Mouse (Mus musculus): ENCODE results near the gene Odam. TPM values are rescaled to one million over a fixed set of nuclear protein-coding genes. Genes with fewer than 3 reads are reported as not detected.

Gene Odam
- not detected in 2 replicates for polyA plus RNA-seq (2016; fragmentation: Nextera tagmentation; extraction: Ambion mirVana)

- Histone ChIP-seq H3K27me3 (ENCODE audit: insufficient read depth, poor library complexity, severe bottlenecking) (no peaks in the 10 kb centered on the region), H3K27ac (no peak within 1 kb of the TSS), H3K9me3 (no peaks in the 10 kb centered on the region), H3K36me3 (no peaks in the 10 kb centered on the region), H3K4me3 (no peak within 1 kb of the TSS), H3K4me1 (no peaks in the 10 kb centered on the region)
- WGBS: 88% methylated on average over 1 of the region's 1 CpGs
- no peak for DNase-seq (ENCODE audit: low spot score)
These were observed at the start of gene Odam for GRCm38 (mm10) chr5:87884729-87885128. Gene Odam, plus strand, starts transcription at chr5:87885029.

- no peak overlapping the region for H3K27ac ChIP-seq
- no peak for DNase-seq (ENCODE audit: low spot score)
- WGBS: 75% methylated on average over 3 of the region's 3 CpGs
- no peaks in the 10 kb centered on the region for H3K36me3 ChIP-seq
- no peaks in the 10 kb centered on the region for H3K27me3 ChIP-seq (ENCODE audit: insufficient read depth, poor library complexity, severe bottlenecking)
- H3K4me1 ChIP-seq: no peaks in the 10 kb centered on the region
- no peaks in the 10 kb centered on the region for H3K9me3 ChIP-seq
- H3K4me3 ChIP-seq: no peak overlapping the region
These were observed 29.6 kb upstream of the Odam start for GRCm38 (mm10) chr5:87855136-87855716.

GRCm38 (mm10) chr5:87870084-87870483 is 14.7 kb upstream of the Odam start:
- Histone ChIP-seq H3K4me1 (no peaks in the 10 kb centered on the region), H3K27me3 (ENCODE audit: insufficient read depth, poor library complexity, severe bottlenecking) (no peaks in the 10 kb centered on the region), H3K9me3 (no peaks in the 10 kb centered on the region), H3K27ac (no peak overlapping the region), H3K4me3 (no peak overlapping the region), H3K36me3 (no peaks in the 10 kb centered on the region)
- 80% methylated on average over 2 of the region's 2 CpGs for WGBS
- DNase-seq (ENCODE audit: low spot score): no peak

- WGBS: 32% methylated on average over 4 of the region's 4 CpGs
- no peak overlapping the region for H3K4me3 ChIP-seq
These were observed 13.4 kb upstream of the Odam start for GRCm38 (mm10) chr5:87871423-87871822.

GRCm38 (mm10) chr5:87925372-87925771 is 40.5 kb downstream of the Odam start, which contains the start of gene Csn3:
Gene Csn3, plus strand, starts transcription at chr5:87925579.
- Histone ChIP-seq H3K4me3 (no peak within 1 kb of the TSS), H3K27ac (no peak within 1 kb of the TSS), H3K4me1 (no peaks in the 10 kb centered on the region), H3K27me3 (ENCODE audit: insufficient read depth, poor library complexity, severe bottlenecking) (no peaks in the 10 kb centered on the region), H3K36me3 (no peaks in the 10 kb centered on the region), H3K9me3 (no peaks in the 10 kb centered on the region)
- 41% methylated on average over 5 of the region's 5 CpGs for WGBS
- DNase-seq (ENCODE audit: low spot score): no peak

More at GRCm38 (mm10) chr5:87871423-87871822, 13.4 kb upstream of the Odam start:
- H3K9me3 ChIP-seq: no peaks in the 10 kb centered on the region
- H3K36me3 ChIP-seq: no peaks in the 10 kb centered on the region
- H3K27ac ChIP-seq: no peak overlapping the region
- no peaks in the 10 kb centered on the region for H3K27me3 ChIP-seq (ENCODE audit: insufficient read depth, poor library complexity, severe bottlenecking)
- no peak for DNase-seq (ENCODE audit: low spot score)
- H3K4me1 ChIP-seq: no peaks in the 10 kb centered on the region

GRCm38 (mm10) chr5:87931603-87932002 is 46.8 kb downstream of the Odam start:
- no peak for DNase-seq (ENCODE audit: low spot score)
- Histone ChIP-seq H3K4me1 (no peaks in the 10 kb centered on the region), H3K9me3 (no peaks in the 10 kb centered on the region), H3K4me3 (no peak overlapping the region), H3K36me3 (no peaks in the 10 kb centered on the region), H3K27ac (no peak overlapping the region), H3K27me3 (ENCODE audit: insufficient read depth, poor library complexity, severe bottlenecking) (no peaks in the 10 kb centered on the region)
- 68% methylated on average over 1 of the region's 1 CpGs for WGBS

- DNase-seq (ENCODE audit: low spot score): no peak
- 44% methylated on average over 3 of the region's 3 CpGs for WGBS
- H3K4me3 ChIP-seq: no peak overlapping the region
These were observed 55.9 kb downstream of the Odam start for GRCm38 (mm10) chr5:87940752-87941151.

GRCm38 (mm10) chr5:87942515-87942914 is 57.7 kb downstream of the Odam start:
- no peak overlapping the region for H3K27ac ChIP-seq
- H3K27me3 ChIP-seq (ENCODE audit: insufficient read depth, poor library complexity, severe bottlenecking): no peaks in the 10 kb centered on the region
- DNase-seq (ENCODE audit: low spot score): no peak
- H3K4me3 ChIP-seq: no peak overlapping the region
- no peaks in the 10 kb centered on the region for H3K36me3 ChIP-seq
- no peaks in the 10 kb centered on the region for H3K4me1 ChIP-seq
- no peaks in the 10 kb centered on the region for H3K9me3 ChIP-seq

More at GRCm38 (mm10) chr5:87940752-87941151, 55.9 kb downstream of the Odam start:
- no peak overlapping the region for H3K27ac ChIP-seq
- no peaks in the 10 kb centered on the region for H3K36me3 ChIP-seq
- no peaks in the 10 kb centered on the region for H3K27me3 ChIP-seq (ENCODE audit: insufficient read depth, poor library complexity, severe bottlenecking)
- H3K4me1 ChIP-seq: no peaks in the 10 kb centered on the region
- no peaks in the 10 kb centered on the region for H3K9me3 ChIP-seq

Other genes starting within 250 kb of the Odam start
- gene Csn1s1, start 218.8 kb upstream of the Odam start, polyA plus RNA-seq (2016; fragmentation: Nextera tagmentation; extraction: Ambion mirVana): not detected in 2 replicates
- gene Csn2, start 185.4 kb upstream of the Odam start, polyA plus RNA-seq (2016; fragmentation: Nextera tagmentation; extraction: Ambion mirVana): not detected in 2 replicates
- gene Csn1s2a, start 110.5 kb upstream of the Odam start, polyA plus RNA-seq (2016; fragmentation: Nextera tagmentation; extraction: Ambion mirVana): not detected in 2 replicates
- not detected in 2 replicates for gene Csn1s2b, start 76.9 kb upstream of the Odam start, polyA plus RNA-seq (2016; fragmentation: Nextera tagmentation; extraction: Ambion mirVana)
- gene Prr27, start 59.3 kb upstream of the Odam start, polyA plus RNA-seq (2016; fragmentation: Nextera tagmentation; extraction: Ambion mirVana): not detected in 2 replicates
- gene Csn3, start 40.5 kb downstream of the Odam start, polyA plus RNA-seq (2016; fragmentation: Nextera tagmentation; extraction: Ambion mirVana): 0.20 and 0.26 TPM in 2 replicates
- gene 2310003L06Rik, start 84.4 kb downstream of the Odam start, polyA plus RNA-seq (2016; fragmentation: Nextera tagmentation; extraction: Ambion mirVana): not detected in 2 replicates
- gene Gm28434, start 84.5 kb downstream of the Odam start, polyA plus RNA-seq (2016; fragmentation: Nextera tagmentation; extraction: Ambion mirVana): not detected in 2 replicates
- not detected in 2 replicates for gene Cabs1, start 94.4 kb downstream of the Odam start, polyA plus RNA-seq (2016; fragmentation: Nextera tagmentation; extraction: Ambion mirVana)
- gene Smr3a, start 117.5 kb downstream of the Odam start, polyA plus RNA-seq (2016; fragmentation: Nextera tagmentation; extraction: Ambion mirVana): not detected in 2 replicates
- not detected in 2 replicates for gene Smr2, start 201.5 kb downstream of the Odam start, polyA plus RNA-seq (2016; fragmentation: Nextera tagmentation; extraction: Ambion mirVana)
- gene Gm11116, start 226.5 kb downstream of the Odam start, polyA plus RNA-seq (2016; fragmentation: Nextera tagmentation; extraction: Ambion mirVana): not detected in 2 replicates

Data from heart, embryonic 10.5 days (tissue).